Mouse (Mus musculus) erythroblast, embryonic 14.5 days (primary cell): Measurements from ENCODE around the gene Spint1.

Experiments
- GATA1 ChIP-seq: IDR thresholded peaks from 2 replicates; pipeline ENCODE4 v1.6.1; 2012; ENCODE audit warnings: low read length, inconsistent platforms, mixed read lengths
- TAL1 ChIP-seq: IDR thresholded peaks from 3 replicates; pipeline ENCODE4 v1.6.1; 2012; ENCODE audit warnings: low read length, inconsistent platforms, mixed read lengths

- TF ChIP-seq TAL1 (no peak), GATA1 (no peak)
These were observed 39.8 kb downstream of the Spint1 start for GRCm38 (mm10) chr2:119276926-119277325.
